Mouse (Mus musculus) kidney, adult 10 weeks (tissue): ENCODE results near the gene Msmb. TPM values are rescaled to one million over a fixed set of nuclear protein-coding genes. Genes with fewer than 3 reads are reported as not detected.

Source experiments
- polyA plus RNA-seq: library from polyadenylated mRNA; stranded (reverse); fragments of 350-450 nt; fragmentation: Illumina TruSeq; extraction: RNeasy Lipid Tissue Mini Kit (QIAGEN cat#74804); gene quantifications from one replicate; pipeline ENCODE4 v1.2.3, GENCODE M21; 2014; ENCODE audit warnings: low read depth, low replicate concordance

Gene Msmb
- not detected for polyA plus RNA-seq

GRCm38 (mm10) chr14:32141723-32142122, at the start of gene Msmb:
Gene Msmb, plus strand, starts transcription at chr14:32142023.

DNA sequence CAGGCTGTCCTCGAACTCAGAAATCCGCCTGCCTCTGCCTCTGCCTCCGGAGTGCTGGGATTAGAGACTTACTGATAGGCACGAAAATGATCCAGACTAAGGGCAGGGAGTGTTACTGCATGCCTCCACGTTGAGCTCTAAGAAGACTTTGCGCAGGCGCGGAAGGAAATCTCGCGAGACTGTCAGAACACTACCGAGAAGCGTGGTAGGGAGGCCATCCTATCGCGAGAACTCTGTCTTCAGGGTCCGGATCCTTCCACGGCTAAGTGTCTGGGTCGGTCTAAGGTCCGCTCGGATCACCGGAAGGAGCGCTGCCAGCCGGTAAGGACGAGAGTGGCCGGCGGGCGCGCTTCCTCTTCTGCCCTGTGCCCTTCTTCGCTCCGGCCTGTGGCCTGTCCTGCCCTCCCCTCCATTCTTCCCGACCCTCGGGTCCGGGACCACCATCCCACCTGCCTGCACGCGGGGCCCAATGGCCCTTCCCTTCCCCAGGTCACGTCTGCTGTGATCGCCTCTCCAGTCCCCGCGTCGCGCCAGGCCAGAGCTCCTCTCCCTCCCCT, 17.9 kb downstream of the Msmb start, which contains the start of gene Ncoa4:
Gene Ncoa4, plus strand, starts transcription at position 176 of the 557 bp plus-strand sequence.

GRCm38 (mm10) chr14:32201791-32202451, 60.1 kb downstream of the Msmb start, which contains the start of the genes Timm23 and Parg:
Gene Timm23, minus strand, starts transcription at chr14:32201898.
Gene Parg, plus strand, starts transcription at chr14:32201949.

Other genes with a start within 250 kb of the Msmb start
- gene Galnt15, start 113.0 kb upstream of the Msmb start, polyA plus RNA-seq, result 3.7 TPM
- 92.2 TPM for gene Oxnad1, start 56.6 kb upstream of the Msmb start, polyA plus RNA-seq
- 52.0 TPM for gene Dph3, start 56.3 kb upstream of the Msmb start, polyA plus RNA-seq
- 258 TPM for gene Ncoa4, start 17.8 kb downstream of the Msmb start, polyA plus RNA-seq
- 198 TPM for gene Timm23, start 59.9 kb downstream of the Msmb start, polyA plus RNA-seq
- gene Parg, start 59.9 kb downstream of the Msmb start, polyA plus RNA-seq, result 48.9 TPM
- gene Ogdhl, start 180.0 kb downstream of the Msmb start, polyA plus RNA-seq, result 0.61 TPM
- gene 1700024G13Rik, start 246.4 kb downstream of the Msmb start, polyA plus RNA-seq, result not detected